Mouse (Mus musculus): ENCODE measurements at regions not wholly inside any gene's neighbourhood (a gene's known extent, or its start where the extent isn't known, plus 50 kb on each side); places are given as distances from the start of the nearest gene placed in this dataset.

DNA sequence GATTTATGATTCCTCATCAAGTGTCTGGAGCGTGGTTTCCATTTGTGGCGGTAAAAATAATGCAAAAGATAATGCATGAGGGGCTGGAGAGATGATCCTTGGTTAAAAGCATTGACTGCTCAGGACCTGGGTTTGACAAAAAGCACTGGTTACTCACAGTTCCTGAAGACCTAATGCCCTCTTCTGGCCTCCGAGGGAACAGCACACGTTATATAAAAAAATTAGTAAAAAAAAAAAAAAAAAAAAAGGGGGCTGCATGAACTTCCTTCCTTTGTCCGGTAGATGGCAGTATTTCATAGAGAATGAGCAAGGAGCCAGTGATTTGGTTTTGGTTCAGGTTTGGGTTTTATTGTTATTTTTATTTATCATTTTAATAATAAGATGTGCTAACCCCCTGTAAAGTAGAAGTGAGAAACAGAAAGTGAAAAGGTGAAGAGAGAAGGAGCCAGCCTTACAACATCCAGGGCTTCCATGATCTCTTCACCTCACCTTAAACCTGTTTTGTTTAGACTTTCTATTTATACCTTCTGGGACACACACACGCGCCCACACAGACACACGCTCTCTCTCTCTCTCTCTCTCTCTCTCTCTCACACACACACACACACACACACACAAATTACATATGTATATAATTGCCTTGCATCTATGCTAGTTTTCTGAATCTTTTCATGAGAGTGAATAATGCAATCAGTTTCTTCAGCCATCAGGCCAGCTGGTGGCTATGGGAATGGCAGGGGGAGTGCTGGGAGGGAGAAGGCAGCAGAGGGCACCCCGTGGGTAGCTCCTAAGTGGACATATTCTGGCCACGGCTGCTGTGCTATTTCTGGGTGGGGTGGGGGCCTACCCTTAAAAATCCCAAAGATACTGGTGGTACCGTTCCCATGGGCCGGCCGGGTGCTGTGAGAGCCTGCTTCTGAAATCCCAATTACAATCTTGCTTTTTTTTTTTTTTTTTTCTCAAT, 230.0 kb downstream of the Poteg start:
- peak; percentile 50 for DNase-seq

- peak; percentile 36 for DNase-seq
These were observed 231.7 kb downstream of the Poteg start for GRCm38 (mm10) chr8:27679164-27679563.

DNA sequence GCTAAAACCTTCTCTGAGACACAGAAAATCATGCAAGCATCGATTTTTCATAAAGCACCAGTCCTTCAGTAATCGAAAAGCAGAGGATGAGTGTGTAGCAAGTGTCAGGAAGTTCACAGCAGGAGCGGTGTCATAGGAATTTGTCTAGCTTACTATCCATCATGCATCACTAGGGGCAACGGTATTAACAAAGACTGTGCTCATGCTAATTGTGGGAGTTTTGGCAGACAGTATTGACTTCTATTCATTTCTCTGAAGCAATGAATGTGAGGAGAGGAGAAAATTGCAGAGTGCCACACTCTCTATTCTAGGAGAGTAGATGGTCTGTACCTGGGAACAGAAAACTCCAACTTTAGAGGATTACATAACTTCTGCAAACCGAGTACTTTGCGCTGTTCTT, 274.5 kb downstream of the Poteg start:
- no peak for DNase-seq

- no peak for DNase-seq
These were observed 322.8 kb downstream of the Poteg start for GRCm38 (mm10) chr8:27770296-27770695.

DNA sequence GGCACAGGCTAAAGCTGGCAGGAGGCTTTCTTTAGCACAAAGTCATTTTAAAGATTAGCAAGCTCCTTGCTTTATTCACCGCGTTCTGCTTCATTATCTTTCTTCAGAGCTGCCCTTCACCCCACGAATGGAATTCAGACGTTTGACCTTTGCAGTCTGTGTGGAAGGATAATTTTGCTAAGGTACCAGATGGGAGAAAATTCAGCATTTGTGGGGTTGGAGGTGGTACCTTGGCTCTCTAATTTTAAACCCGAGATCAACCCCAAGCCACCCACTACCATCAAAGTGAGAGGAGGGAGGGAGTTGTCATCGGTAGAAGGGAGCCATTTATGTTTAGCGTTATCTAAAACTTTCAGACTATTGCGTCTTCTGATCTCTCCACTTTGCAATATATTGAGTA, 323.3 kb downstream of the Poteg start:
- DNase-seq, result no peak

DNA sequence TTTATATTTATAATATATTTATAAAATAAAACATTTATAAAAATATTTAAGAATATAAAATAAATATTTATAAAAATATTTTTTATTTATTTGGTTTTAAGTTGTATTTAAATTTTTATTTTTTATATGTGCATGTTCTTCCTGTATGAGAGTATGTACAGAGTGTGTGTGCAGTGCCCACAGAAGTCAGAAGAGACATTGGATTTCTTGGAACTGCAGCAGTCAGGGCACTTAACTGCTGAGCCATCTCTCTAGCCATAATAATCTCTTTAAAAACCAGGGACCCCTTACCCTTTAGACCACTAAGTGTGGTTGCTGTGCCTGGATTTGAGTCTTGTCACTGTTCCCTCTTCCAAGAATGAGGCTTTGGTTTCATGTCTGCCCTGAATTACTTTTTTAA, 323.8 kb downstream of the Poteg start:
- no peak for DNase-seq

DNA sequence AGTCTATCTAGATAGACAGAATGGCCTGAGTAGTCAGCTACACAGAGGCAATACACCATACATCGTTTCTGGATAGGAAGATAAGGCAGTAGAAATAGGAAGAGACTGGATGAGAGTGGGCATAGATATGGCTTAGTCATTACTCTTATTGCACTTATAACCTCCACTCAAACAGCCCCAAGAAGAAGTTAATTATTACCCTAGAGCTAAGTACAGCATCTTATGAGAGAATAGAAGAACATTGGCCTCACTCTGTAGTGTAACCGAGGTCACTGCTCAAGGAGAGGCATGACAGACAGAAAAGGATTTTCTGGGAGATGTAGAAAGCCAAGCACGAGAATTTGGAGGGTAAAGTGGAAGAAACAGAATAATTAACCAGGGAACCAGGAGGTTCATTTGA, 331.5 kb downstream of the Poteg start:
- DNase-seq, result no peak
